In genomic region chr13:97783423-97784143, GRCm38 (mm10) we compare ENCODE assay signal across 31 mouse cellular contexts. TPM values are rescaled to one million over a fixed set of nuclear protein-coding genes. Genes with fewer than 3 reads are reported as not detected.
A peak's percentile ranks its signal among the peaks of the same experiment; 100 is the strongest.
DNase-seq lines count a peak whose midpoint lies in the region; ATAC-seq and TF ChIP-seq lines count a peak whose summit lies in the region.
"Had no signal": no experiment of that assay in that cellular context is flagged by ENCODE, and none has a peak within 500 bp of the region (broad histone marks: within the 10 kb centered on the region; RNA-seq: fewer than 3 reads in every experiment).

No protein-coding gene starts in this region.

- no peak overlapping the region for H3K4me3 ChIP-seq in liver, embryonic 11.5 days (ENCODE audit: low read depth, low read length)
- H3K4me3 ChIP-seq in liver, postnatal 0 days (ENCODE audit: low read depth, low read length) = no peak overlapping the region
- no peak overlapping the region for H3K4me3 ChIP-seq in limb, embryonic 12.5 days (replicated peaks)
- H3K4me3 ChIP-seq: embryonic facial prominence, embryonic 10.5 days; embryonic facial prominence, embryonic 15.5 days; forebrain, embryonic 13.5 days; gastrocnemius, adult 2 months; heart, adult 2 months; heart, embryonic 13.5 days; kidney, embryonic 15.5 days; liver, embryonic 15.5 days; megakaryocyte, embryonic 14.5 days; midbrain, embryonic 12.5 days; myocyte; neural tube, embryonic 12.5 days had no signal

- no peak overlapping the region for H3K9ac ChIP-seq in liver, embryonic 11.5 days (ENCODE audit: low read depth, low read length)
- H3K9ac ChIP-seq in liver, postnatal 0 days (replicated peaks) = no peak overlapping the region
- no peak overlapping the region for H3K9ac ChIP-seq in limb, embryonic 12.5 days (replicated peaks)
- H3K9ac ChIP-seq: embryonic facial prominence, embryonic 15.5 days; forebrain, embryonic 13.5 days; heart, embryonic 13.5 days; hindbrain, embryonic 14.5 days; kidney, embryonic 15.5 days; liver, embryonic 15.5 days; midbrain, embryonic 12.5 days; neural tube, embryonic 12.5 days had no signal

- H3K36me3 ChIP-seq in liver, embryonic 11.5 days (ENCODE audit: control insufficient read depth, insufficient read depth, low read length) = no peaks in the 10 kb centered on the region
- H3K36me3 ChIP-seq in liver, postnatal 0 days (replicated peaks; ENCODE audit: insufficient read depth, low read length) = no peaks in the 10 kb centered on the region
- H3K36me3 ChIP-seq in limb, embryonic 12.5 days = no peaks in the 10 kb centered on the region
- H3K36me3 ChIP-seq: embryonic facial prominence, embryonic 10.5 days; embryonic facial prominence, embryonic 15.5 days; heart, embryonic 13.5 days; kidney, embryonic 15.5 days; liver, embryonic 15.5 days; midbrain, embryonic 12.5 days; neural tube, embryonic 12.5 days had no signal

- no peaks in the 10 kb centered on the region for H3K27me3 ChIP-seq in liver, embryonic 11.5 days (replicated peaks; ENCODE audit: control insufficient read depth, insufficient read depth, low read length)
- H3K27me3 ChIP-seq in liver, postnatal 0 days (ENCODE audit: insufficient read depth, low read length) = no peaks in the 10 kb centered on the region
- H3K27me3 ChIP-seq in limb, embryonic 12.5 days = peaks cover 8% of the 10 kb centered on the region
- H3K27me3 ChIP-seq: embryonic facial prominence, embryonic 15.5 days; forebrain, embryonic 13.5 days; heart, embryonic 13.5 days; kidney, embryonic 15.5 days; liver, embryonic 15.5 days; neural tube, embryonic 12.5 days had no signal

- no peak for TF ChIP-seq CTCF in liver, postnatal 0 days (IDR thresholded peaks at IDR 0.05; ENCODE audit: low read depth)

- TF ChIP-seq EP300 in liver, postnatal 0 days (IDR thresholded peaks at IDR 0.05; ENCODE audit: low read depth) = no peak

- peak; percentile 36 to 59 for DNase-seq in layer of hippocampus, adult 18-20 months (ENCODE audit: low spot score in 2 of 2)
- DNase-seq in layer of hippocampus, adult 9-10 months (ENCODE audit: low spot score) = no peak
- DNase-seq in liver, embryonic 11.5 days (ENCODE audit: low spot score) = peak; percentile 14
- DNase-seq in liver, postnatal 0 days = no peak
- DNase-seq in brain, adult 2 months (ENCODE audit: low read depth, low spot score) = peak; percentile 57
- DNase-seq in cerebellum, postnatal 4 days (ENCODE audit: low spot score in 2 of 2) = no peak
- DNase-seq: adrenal gland, postnatal 25 days; cerebellum, adult 18-20 months; cerebellum, postnatal 14 days; gastrocnemius, adult 2 months; gastrocnemius, postnatal 36 days; heart, adult 2 months; heart, postnatal 10 days; kidney, adult 18-20 months; kidney, postnatal 25 days; lung, postnatal 4 days; right cerebral cortex, adult 18-20 months; thymus, postnatal 14 days had no signal

- no peaks in the 10 kb centered on the region for H3K9me3 ChIP-seq in liver, embryonic 11.5 days (ENCODE audit: control insufficient read depth, low read length)
- no peaks in the 10 kb centered on the region for H3K9me3 ChIP-seq in liver, postnatal 0 days (ENCODE audit: low read length)
- H3K9me3 ChIP-seq in limb, embryonic 12.5 days = no peaks in the 10 kb centered on the region
- H3K9me3 ChIP-seq: embryonic facial prominence, embryonic 10.5 days; embryonic facial prominence, embryonic 15.5 days; forebrain, embryonic 13.5 days; heart, embryonic 13.5 days; kidney, embryonic 15.5 days; liver, embryonic 15.5 days; megakaryocyte, embryonic 14.5 days; midbrain, embryonic 12.5 days; neural tube, embryonic 12.5 days had no signal

- peaks cover 31% of the 10 kb centered on the region for H3K4me1 ChIP-seq in liver, embryonic 11.5 days (replicated peaks; ENCODE audit: control insufficient read depth, insufficient read depth, low read length)
- peaks cover 15% of the 10 kb centered on the region for H3K4me1 ChIP-seq in liver, postnatal 0 days (ENCODE audit: insufficient read depth)
- H3K4me1 ChIP-seq in limb, embryonic 12.5 days (replicated peaks) = peaks cover 70% of the 10 kb centered on the region

- no peak overlapping the region for H3K4me2 ChIP-seq in liver, embryonic 11.5 days
- no peak overlapping the region for H3K4me2 ChIP-seq in liver, postnatal 0 days (ENCODE audit: low read depth, low read length)
- no peak overlapping the region for H3K4me2 ChIP-seq in limb, embryonic 12.5 days
- H3K4me2 ChIP-seq: embryonic facial prominence, embryonic 15.5 days; forebrain, embryonic 13.5 days; heart, embryonic 13.5 days; hindbrain, embryonic 14.5 days; kidney, embryonic 15.5 days; liver, embryonic 15.5 days; midbrain, embryonic 12.5 days; neural tube, embryonic 12.5 days had no signal

- WGBS in liver, embryonic 11.5 days = 83% methylated on average over 8 of the region's 8 CpGs
- 84% methylated on average over 8 of the region's 8 CpGs for WGBS in liver, postnatal 0 days (ENCODE audit: insufficient replicate concordance)
- WGBS in limb, embryonic 12.5 days = 90% methylated on average over 8 of the region's 8 CpGs

- no peak for ATAC-seq in liver, embryonic 11.5 days (replicated peaks; ENCODE audit: low FRiP score)
- no peak for ATAC-seq in liver, postnatal 0 days
- ATAC-seq in limb, embryonic 12.5 days (ENCODE audit: insufficient number of reproducible peaks, insufficient read depth, low FRiP score, low TSS enrichment, low read depth) = no peak
- ATAC-seq: CD4-positive, CD25-positive, alpha-beta regulatory T cell, adult 4 months; forebrain, embryonic 13.5 days had no signal

- no peak overlapping the region for H3K27ac ChIP-seq in liver, embryonic 11.5 days (ENCODE audit: low read depth, low read length)
- no peak overlapping the region for H3K27ac ChIP-seq in liver, postnatal 0 days (ENCODE audit: low read depth)
- H3K27ac ChIP-seq in limb, embryonic 12.5 days = peak overlapping the region; percentile 84; the same call in 1 of the 2 replicates
- H3K27ac ChIP-seq: embryonic facial prominence, embryonic 10.5 days; embryonic facial prominence, embryonic 15.5 days; forebrain, embryonic 13.5 days; gastrocnemius, adult 2 months; heart, adult 2 months; heart, embryonic 13.5 days; hindbrain, embryonic 14.5 days; kidney, embryonic 15.5 days; liver, embryonic 15.5 days; midbrain, embryonic 12.5 days; neural tube, embryonic 12.5 days had no signal

RNA-seq across cellular contexts. Expression of gene Gm10260, which starts 23.2 kb away (rescaled TPM):
- total RNA-seq in layer of hippocampus, adult 18-20 months (2021) = 10 to 100 TPM; 82.9 to 84.4 TPM
- polyA plus RNA-seq in liver, embryonic 11.5 days (2014; fragmentation: Nextera tagmentation; extraction: Ambion mirVana) = 3.8 and 8.2 TPM in 2 replicates
- 5.5 and 5.6 TPM in 2 replicates for polyA plus RNA-seq in liver, postnatal 0 days (2015; fragmentation: Nextera tagmentation; extraction: Ambion mirVana)
- 4.1 and 6.4 TPM in 2 replicates for polyA plus RNA-seq in limb, embryonic 12.5 days (2016; fragmentation: Nextera tagmentation; extraction: Ambion mirVana)

Comparison
In these comparisons a context has a peak if more than half of its experiments do, and no peak if none do; other contexts are left out.
1. DNase-seq: peak in layer of hippocampus, adult 18-20 months (2 of 2), liver, embryonic 11.5 days (single experiment) and brain, adult 2 months (single experiment); none in layer of hippocampus, adult 9-10 months (single experiment), liver, postnatal 0 days (single experiment) and cerebellum, postnatal 4 days (0 of 2).